Mouse (Mus musculus) forebrain, embryonic 11.5 days (tissue): ENCODE measurements at regions not wholly inside any gene's neighbourhood (a gene's known extent, or its start where the extent isn't known, plus 50 kb on each side); places are given as distances from the start of the nearest gene placed in this dataset.
A peak's percentile ranks its signal among the peaks of the same experiment; 100 is the strongest.

Experiments used
- ATAC-seq: fragments of 200-750 bp; cut with Nextera tagmentation; replicated peaks from 2 replicates; pipeline ENCODE4 v1.8.0; 2017; ENCODE audit warnings: moderate TSS enrichment; ENCODE audit not compliant: low FRiP score
- DNase-seq: peaks from one replicate; pipeline ENCODE4 v3.0.0-alpha.2; 2017; ENCODE audit warnings: low spot score
- H3K27ac ChIP-seq: fragments of 300-500 bp; sonication (generic); 2 replicates; pipeline ENCODE4 v1.5.1; 2014; ENCODE audit warnings: low read depth, low read length
- H3K27me3 ChIP-seq: fragments of 300-500 bp; sonication (generic); 2 replicates; pipeline ENCODE4 v1.6.1; 2014; ENCODE audit warnings: mild to moderate bottlenecking, low read length, mixed read lengths; ENCODE audit not compliant: control insufficient read depth, insufficient read depth
- H3K36me3 ChIP-seq: fragments of 300-500 bp; sonication (generic); 2 replicates; pipeline ENCODE4 v1.6.1; 2014; ENCODE audit warnings: mild to moderate bottlenecking, low read length, moderate library complexity, mixed read lengths; ENCODE audit not compliant: control insufficient read depth, insufficient read depth
- H3K4me1 ChIP-seq: fragments of 300-500 bp; sonication (generic); replicated peaks from 2 replicates; pipeline ENCODE4 v1.6.1; 2014; ENCODE audit warnings: low read length, mixed read lengths; ENCODE audit not compliant: control insufficient read depth, insufficient read depth
- H3K4me2 ChIP-seq: fragments of 300-500 bp; sonication (generic); 2 replicates; pipeline ENCODE4 v1.6.1; 2014; ENCODE audit warnings: low read depth, mild to moderate bottlenecking, low read length, moderate library complexity, mixed read lengths; ENCODE audit not compliant: severe bottlenecking
- H3K4me3 ChIP-seq: fragments of 300-500 bp; sonication (generic); 2 replicates; pipeline ENCODE4 v1.5.1; 2014; ENCODE audit warnings: low read depth, low read length
- H3K9ac ChIP-seq: fragments of 300-500 bp; sonication (generic); 2 replicates; pipeline ENCODE4 v1.6.1; 2014; ENCODE audit warnings: low read length
- H3K9me3 ChIP-seq: fragments of 300-500 bp; sonication (generic); 2 replicates; pipeline ENCODE4 v1.6.1; 2016; ENCODE audit warnings: low read length, mixed read lengths; ENCODE audit not compliant: control insufficient read depth
- WGBS: fragments of 180-500 bp; shearing (Covaris S2); extraction: QIAGEN DNeasy Blood & Tissue Kit; methylation state at CpG from one replicate; pipeline ENCODE4 v1.1.7; 2014; 5-methylcytosine and 5-hydroxymethylcytosine counted together

DNA sequence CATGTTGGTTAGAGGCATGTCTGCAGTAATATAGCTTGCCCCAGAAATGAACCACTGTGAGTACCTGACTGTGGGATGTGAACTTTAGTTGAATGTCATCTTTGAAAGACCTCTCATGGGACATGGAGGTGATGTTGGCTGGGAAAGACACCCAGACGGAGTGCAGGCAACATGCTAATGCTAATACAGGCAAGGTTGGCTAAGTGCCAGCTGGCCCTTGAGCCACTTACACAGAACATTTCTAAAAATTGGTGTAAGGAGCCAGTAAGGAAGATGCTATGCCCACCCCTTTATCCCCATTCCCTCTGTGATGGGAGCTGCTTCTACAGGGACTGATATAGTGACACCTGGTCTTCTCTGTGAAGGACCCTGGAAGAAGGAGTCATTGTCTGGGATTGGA, 656.5 kb downstream of the Tns3 start:
- H3K9me3 ChIP-seq = no peaks in the 10 kb centered on the region
- no peaks in the 10 kb centered on the region for H3K27me3 ChIP-seq
- H3K4me2 ChIP-seq = no peak overlapping the region
- H3K4me3 ChIP-seq = no peak overlapping the region
- no peak overlapping the region for H3K9ac ChIP-seq
- no peak overlapping the region for H3K27ac ChIP-seq
- no peaks in the 10 kb centered on the region for H3K36me3 ChIP-seq
- DNase-seq (no peak), ATAC-seq (no peak)
- WGBS = 81% methylated on average over 1 of the region's 1 CpGs
- H3K4me1 ChIP-seq = no peaks in the 10 kb centered on the region

DNA sequence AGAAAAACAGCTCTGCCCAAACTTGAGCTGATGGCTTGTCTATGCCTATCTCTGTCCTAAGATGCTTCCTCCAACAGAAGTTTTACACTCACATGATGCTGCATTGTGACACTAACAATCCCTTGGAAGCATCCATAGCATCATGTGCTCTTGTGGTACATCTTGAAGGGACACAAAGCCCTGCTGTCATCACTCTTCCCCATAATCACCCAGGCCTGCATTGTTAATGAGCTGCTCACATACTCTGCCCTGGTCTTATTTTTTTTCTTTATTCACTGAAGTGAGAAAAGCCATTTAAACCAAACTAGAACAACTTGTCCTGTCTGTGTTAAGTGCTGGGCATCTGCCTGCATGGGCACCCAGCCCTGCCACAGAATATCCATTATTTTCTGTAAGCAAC, 683.3 kb downstream of the Tns3 start:
- H3K27ac ChIP-seq = no peak overlapping the region
- H3K4me2 ChIP-seq = no peak overlapping the region
- H3K9ac ChIP-seq = no peak overlapping the region
- no peaks in the 10 kb centered on the region for H3K27me3 ChIP-seq
- H3K36me3 ChIP-seq = no peaks in the 10 kb centered on the region
- no peak for DNase-seq
- H3K9me3 ChIP-seq = no peaks in the 10 kb centered on the region
- ATAC-seq = no peak
- no peak overlapping the region for H3K4me3 ChIP-seq
- H3K4me1 ChIP-seq = no peaks in the 10 kb centered on the region

DNA sequence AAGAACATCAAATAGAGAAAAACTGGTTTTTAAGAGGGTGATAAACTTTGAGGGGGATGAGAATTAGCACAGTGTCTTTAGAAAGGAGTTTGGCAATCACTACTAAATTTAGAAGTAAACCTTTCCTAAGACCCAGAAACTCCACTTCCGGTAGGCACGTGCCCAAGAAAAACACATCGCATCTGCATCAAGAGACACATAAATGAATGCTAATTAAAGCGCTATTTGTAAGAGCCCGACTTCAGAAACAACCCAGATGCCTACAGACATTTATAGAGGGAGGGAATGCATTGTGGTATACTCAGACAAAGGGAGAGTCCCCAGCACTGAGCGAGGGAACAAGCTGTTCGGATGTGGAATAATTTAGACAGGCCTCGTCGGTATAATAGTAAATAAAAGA, 688.5 kb downstream of the Tns3 start:
- Histone ChIP-seq H3K27ac (no peak overlapping the region), H3K4me1 (no peaks in the 10 kb centered on the region), H3K36me3 (no peaks in the 10 kb centered on the region), H3K27me3 (no peaks in the 10 kb centered on the region), H3K9ac (no peak overlapping the region), H3K9me3 (no peaks in the 10 kb centered on the region), H3K4me2 (no peak overlapping the region), H3K4me3 (no peak overlapping the region)
- DNase-seq = no peak
- ATAC-seq = 0 out of 2 replicates have a peak, but pooled peaks have one; percentile 46
- 59% methylated on average over 9 of the region's 9 CpGs for WGBS

DNA sequence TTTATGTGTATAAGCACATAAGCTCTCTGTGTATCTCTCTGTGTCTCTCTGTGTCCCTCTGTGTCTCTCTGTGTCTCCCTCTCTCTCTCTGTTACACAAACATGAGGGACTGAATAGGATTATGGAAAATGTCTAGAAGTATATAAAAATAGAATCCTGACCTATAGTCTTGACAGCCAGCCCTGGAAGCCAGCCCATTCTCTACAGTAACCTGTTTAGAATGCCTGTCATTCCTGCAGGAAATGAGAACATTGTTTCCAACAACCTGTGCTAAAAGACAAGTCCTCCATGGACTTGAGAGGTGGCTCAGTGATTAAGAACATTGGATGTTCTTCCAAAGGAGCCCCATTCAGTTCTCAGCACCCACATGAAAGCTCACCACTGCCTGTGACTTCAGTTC, 714.4 kb downstream of the Tns3 start:
- Histone ChIP-seq H3K27me3 (no peaks in the 10 kb centered on the region), H3K4me2 (no peak overlapping the region), H3K4me3 (no peak overlapping the region), H3K9me3 (no peaks in the 10 kb centered on the region), H3K27ac (no peak overlapping the region), H3K9ac (no peak overlapping the region), H3K4me1 (no peaks in the 10 kb centered on the region), H3K36me3 (no peaks in the 10 kb centered on the region)
- DNase-seq = no peak
- ATAC-seq = no peak

- ATAC-seq (no peak), DNase-seq (no peak)
- no peak overlapping the region for H3K9ac ChIP-seq
- H3K36me3 ChIP-seq = no peaks in the 10 kb centered on the region
- H3K27ac ChIP-seq = no peak overlapping the region
- 75% methylated on average over 6 of the region's 6 CpGs for WGBS
- H3K4me3 ChIP-seq = no peak overlapping the region
- H3K4me2 ChIP-seq = no peak overlapping the region
- no peaks in the 10 kb centered on the region for H3K27me3 ChIP-seq
- H3K4me1 ChIP-seq = no peaks in the 10 kb centered on the region
- no peaks in the 10 kb centered on the region for H3K9me3 ChIP-seq
These were observed 715.0 kb downstream of the Tns3 start for GRCm38 (mm10) chr11:7949201-7949875.

- H3K4me3 ChIP-seq = no peak overlapping the region
- H3K9me3 ChIP-seq = no peaks in the 10 kb centered on the region
- WGBS = 87% methylated on average over 5 of the region's 5 CpGs
- H3K36me3 ChIP-seq = no peaks in the 10 kb centered on the region
- no peaks in the 10 kb centered on the region for H3K27me3 ChIP-seq
- no peak for ATAC-seq
- H3K4me2 ChIP-seq = no peak overlapping the region
- H3K9ac ChIP-seq = no peak overlapping the region
- H3K4me1 ChIP-seq = no peaks in the 10 kb centered on the region
- DNase-seq = no peak
- H3K27ac ChIP-seq = no peak overlapping the region
These were observed 719.3 kb downstream of the Tns3 start for GRCm38 (mm10) chr11:7944956-7945515.

DNA sequence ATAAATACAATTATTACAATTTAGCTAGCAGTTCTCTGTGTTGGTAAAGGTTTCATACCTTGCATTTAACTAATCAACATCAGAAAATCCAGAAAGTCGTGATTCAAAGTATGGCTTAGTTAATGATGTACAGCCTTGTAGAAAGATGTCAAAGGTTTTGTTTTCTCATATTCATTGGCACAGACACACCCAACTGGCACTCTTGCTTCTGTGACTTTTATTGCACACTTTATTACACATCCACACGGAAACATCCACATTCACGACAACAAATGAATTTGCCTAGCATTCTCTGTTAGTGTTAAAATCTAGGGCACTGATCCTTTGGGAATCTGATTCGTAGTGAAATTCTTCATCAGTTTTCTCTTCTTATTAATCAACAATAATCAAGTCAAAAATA, 720.0 kb downstream of the Tns3 start:
- Histone ChIP-seq H3K4me1 (no peaks in the 10 kb centered on the region), H3K4me2 (no peak overlapping the region), H3K4me3 (no peak overlapping the region), H3K27ac (no peak overlapping the region), H3K27me3 (no peaks in the 10 kb centered on the region), H3K36me3 (no peaks in the 10 kb centered on the region), H3K9ac (no peak overlapping the region), H3K9me3 (no peaks in the 10 kb centered on the region)
- WGBS = 92% methylated on average over 4 of the region's 4 CpGs
- DNase-seq = no peak
- no peak for ATAC-seq

- H3K27me3 ChIP-seq = no peaks in the 10 kb centered on the region
- no peaks in the 10 kb centered on the region for H3K36me3 ChIP-seq
- 84% methylated on average over 3 of the region's 3 CpGs for WGBS
- H3K9ac ChIP-seq = no peak overlapping the region
- no peaks in the 10 kb centered on the region for H3K9me3 ChIP-seq
- H3K4me2 ChIP-seq = no peak overlapping the region
- H3K4me3 ChIP-seq = no peak overlapping the region
- H3K27ac ChIP-seq = no peak overlapping the region
- no peak for ATAC-seq
- H3K4me1 ChIP-seq = no peaks in the 10 kb centered on the region
- no peak for DNase-seq
These were observed 719.9 kb upstream of the Igfbp3 start for GRCm38 (mm10) chr11:7933611-7934010.

DNA sequence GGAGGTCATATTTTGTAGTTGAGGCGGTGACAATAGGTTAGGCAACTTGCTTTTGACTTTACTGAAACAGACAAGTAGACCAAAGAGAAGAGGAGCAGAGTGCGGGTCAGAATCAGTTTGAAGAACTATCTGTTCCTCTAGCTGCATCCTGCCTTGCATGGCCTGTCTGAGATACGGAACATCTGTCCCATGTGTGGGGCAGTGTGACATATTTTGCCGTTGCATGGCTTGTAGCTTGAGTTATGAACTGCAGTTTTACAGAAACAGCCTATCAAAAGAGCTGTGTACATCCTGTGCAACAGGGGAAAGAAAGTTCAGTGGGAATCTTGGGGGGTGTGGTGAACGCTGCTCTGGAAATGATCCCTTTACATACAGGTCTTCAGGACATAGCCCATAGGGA, 718.9 kb upstream of the Igfbp3 start:
- Histone ChIP-seq H3K4me3 (no peak overlapping the region), H3K36me3 (no peaks in the 10 kb centered on the region), H3K27me3 (no peaks in the 10 kb centered on the region), H3K9me3 (no peaks in the 10 kb centered on the region), H3K27ac (no peak overlapping the region), H3K4me1 (no peaks in the 10 kb centered on the region), H3K9ac (no peak overlapping the region), H3K4me2 (no peak overlapping the region)
- ATAC-seq (no peak), DNase-seq (no peak)
- WGBS = 92% methylated on average over 5 of the region's 5 CpGs
